Mouse (Mus musculus) kidney, adult 8-10 months (tissue): Measurements from ENCODE around the gene Ranbp6.

Source experiments
- DNase-seq, 2 experiments: peaks; one replicate each; pipeline ENCODE4 v3.0.0; 2022

The Ranbp6 gene

GRCm38 (mm10) chr19:29805917-29806785, 6.6 kb downstream of the Ranbp6 start, which contains the start of gene 9930021J03Rik:
Gene 9930021J03Rik (minus strand): TSS chr19:29805989.
- peak; percentile 97 for DNase-seq

- peak; percentile 60 to 74 for DNase-seq
Observed at GRCm38 (mm10) chr19:29805101-29805916, 7.5 kb downstream of the Ranbp6 start.

- DNase-seq = no peak
Observed at GRCm38 (mm10) chr19:29803946-29804345, 8.8 kb downstream of the Ranbp6 start.

GRCm38 (mm10) chr19:29797371-29797770, 15.4 kb downstream of the Ranbp6 start:
- DNase-seq = no peak

GRCm38 (mm10) chr19:29787997-29788396, 24.8 kb downstream of the Ranbp6 start:
- DNase-seq = no peak

- DNase-seq = no peak
Observed at GRCm38 (mm10) chr19:29782914-29783313, 29.9 kb downstream of the Ranbp6 start.
